ENCODE assay signal across 8 mouse cellular contexts in the genomic region with DNA sequence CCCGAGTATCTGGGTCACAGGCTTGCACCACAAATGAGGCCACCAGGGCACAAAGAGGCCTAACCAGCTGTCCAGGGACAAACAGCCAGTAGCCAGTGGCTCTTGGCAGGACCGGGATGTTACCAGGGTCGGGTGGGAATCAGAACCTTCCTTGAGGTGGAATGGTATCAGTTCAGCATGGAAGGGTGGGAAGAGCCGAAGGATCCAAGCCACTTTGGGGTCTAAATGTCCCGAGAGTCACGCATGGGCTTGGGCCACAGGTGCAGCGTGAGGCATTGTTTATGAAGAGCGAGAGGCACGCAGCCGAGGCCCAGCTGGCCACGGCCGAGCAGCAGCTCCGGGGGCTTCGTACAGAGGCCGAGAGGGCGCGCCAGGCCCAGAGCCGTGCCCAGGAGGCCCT. TPM values are rescaled to one million over a fixed set of nuclear protein-coding genes. Genes with fewer than 3 reads are reported as not detected.
DNase-seq lines count a peak whose midpoint lies in the region; ATAC-seq and TF ChIP-seq lines count a peak whose summit lies in the region.

No protein-coding gene starts in this region.

- TF ChIP-seq POLR2A in ES-Bruce4 (IDR thresholded peaks at IDR 0.05; ENCODE audit: insufficient read depth, low read length) = no peak

- no peak overlapping the region for H3K4me3 ChIP-seq in forebrain, embryonic 13.5 days
- no peak overlapping the region for H3K4me3 ChIP-seq in forebrain, embryonic 10.5 days
- H3K4me3 ChIP-seq in left cerebral cortex, adult 2 months = no peak overlapping the region; the same call in none of the 2 replicates
- H3K4me3 ChIP-seq in ES-Bruce4 (ENCODE audit: low read depth, low read length) = no peak overlapping the region
- no peak overlapping the region for H3K4me3 ChIP-seq in liver, embryonic 12.5 days

- H3K9ac ChIP-seq in forebrain, embryonic 13.5 days = 0 out of 2 replicates have a peak overlapping the region, but pooled peaks have one; percentile 8
- peak overlapping the region; percentile 74 for H3K9ac ChIP-seq in ES-Bruce4 (ENCODE audit: low read depth, poor library complexity, severe bottlenecking)
- H3K9ac ChIP-seq in liver, embryonic 12.5 days = peak overlapping the region; percentile 91; the same call in 1 of the 2 replicates

- no peaks in the 10 kb centered on the region for H3K27me3 ChIP-seq in forebrain, embryonic 13.5 days
- H3K27me3 ChIP-seq in forebrain, embryonic 10.5 days (ENCODE audit: poor library complexity, severe bottlenecking) = 0 out of 2 replicates have a peak, but pooled peaks cover 8% of the 10 kb centered on the region
- no peaks in the 10 kb centered on the region for H3K27me3 ChIP-seq in ES-Bruce4 (ENCODE audit: control insufficient read depth, insufficient read depth, low read length, poor library complexity, severe bottlenecking)
- H3K27me3 ChIP-seq in liver, embryonic 12.5 days (replicated peaks) = 0 out of 2 replicates have a peak, but pooled peaks cover 3% of the 10 kb centered on the region

- H3K4me2 ChIP-seq in forebrain, embryonic 13.5 days = 0 out of 2 replicates have a peak overlapping the region, but pooled peaks have one; percentile 95
- peak overlapping the region; percentile 97 for H3K4me2 ChIP-seq in liver, embryonic 12.5 days

- no peak overlapping the region for H3K27ac ChIP-seq in forebrain, embryonic 13.5 days
- H3K27ac ChIP-seq in forebrain, embryonic 10.5 days = no peak overlapping the region
- H3K27ac ChIP-seq in left cerebral cortex, adult 2 months = no peak overlapping the region
- no peak overlapping the region for H3K27ac ChIP-seq in ES-Bruce4 (ENCODE audit: insufficient read depth, low read length)
- no peak overlapping the region for H3K27ac ChIP-seq in liver, embryonic 12.5 days

- no peaks in the 10 kb centered on the region for H3K9me3 ChIP-seq in forebrain, embryonic 13.5 days (replicated peaks)
- H3K9me3 ChIP-seq in forebrain, embryonic 10.5 days = no peaks in the 10 kb centered on the region
- no peaks in the 10 kb centered on the region for H3K9me3 ChIP-seq in ES-Bruce4 (replicated peaks; ENCODE audit: control insufficient read depth, insufficient read depth, low read length, poor library complexity, severe bottlenecking)
- H3K9me3 ChIP-seq in liver, embryonic 12.5 days (replicated peaks) = no peaks in the 10 kb centered on the region

- WGBS in forebrain, embryonic 13.5 days = 94% methylated on average over 18 of the region's 18 CpGs
- 90% methylated on average over 18 of the region's 18 CpGs for WGBS in forebrain, embryonic 10.5 days
- 79% methylated on average over 18 of the region's 18 CpGs for WGBS in liver, embryonic 12.5 days (ENCODE audit: insufficient replicate concordance)

- H3K4me1 ChIP-seq in forebrain, embryonic 13.5 days = peaks cover 26% of the 10 kb centered on the region
- H3K4me1 ChIP-seq in forebrain, embryonic 10.5 days = peaks cover 41% of the 10 kb centered on the region
- H3K4me1 ChIP-seq in ES-Bruce4 (ENCODE audit: control insufficient read depth, insufficient read depth, low read length) = peaks cover 2% of the 10 kb centered on the region
- peaks cover 34% of the 10 kb centered on the region for H3K4me1 ChIP-seq in liver, embryonic 12.5 days

- ATAC-seq in forebrain, embryonic 13.5 days = no peak
- no peak for ATAC-seq in liver, embryonic 12.5 days

- no peaks in the 10 kb centered on the region for H3K36me3 ChIP-seq in forebrain, embryonic 13.5 days (ENCODE audit: poor library complexity, severe bottlenecking)
- H3K36me3 ChIP-seq in forebrain, embryonic 10.5 days (replicated peaks) = no peaks in the 10 kb centered on the region
- no peaks in the 10 kb centered on the region for H3K36me3 ChIP-seq in ES-Bruce4 (ENCODE audit: control insufficient read depth, insufficient read depth, low read length, poor library complexity, severe bottlenecking)
- H3K36me3 ChIP-seq in liver, embryonic 12.5 days = no peaks in the 10 kb centered on the region

- TF ChIP-seq EP300 in ES-Bruce4 (IDR thresholded peaks at IDR 0.05; ENCODE audit: insufficient read depth, low read depth, low read length) = no peak

- TF ChIP-seq CTCF in left cerebral cortex, adult 2 months (IDR thresholded peaks at IDR 0.05) = no peak
- no peak for TF ChIP-seq CTCF in ES-Bruce4 (IDR thresholded peaks at IDR 0.05; ENCODE audit: low read depth, low read length)

- no peak for DNase-seq in forebrain, embryonic 10.5 days (ENCODE audit: extremely low spot score, low spot score)
- peak; percentile 11 for DNase-seq in left cerebral cortex, adult 2 months (ENCODE audit: extremely low spot score in 1 of 2, low spot score in 2 of 2)
- no peak for DNase-seq in left cerebral cortex, adult 11 months (ENCODE audit: low spot score)
- DNase-seq in MN1 (ENCODE audit: low spot score) = no peak
- DNase-seq in ovary, adult 18-20 months (ENCODE audit: low spot score) = no peak

- intact Hi-C loops in left cerebral cortex, adult 2 months (cut with DNase I) = loop anchor here (5.0 to 10.0 kb wide), 3 partner anchors 528 to 980 kb away; partner anchors contain the start of genes 1190007I07Rik and Tdg

RNA-seq across cellular contexts. Expression of gene Gm10778, which starts 4.1 kb away (rescaled TPM):
- 5.4 and 5.6 TPM in 2 replicates for polyA plus RNA-seq in forebrain, embryonic 13.5 days (2015; fragmentation: Nextera tagmentation; extraction: Ambion mirVana)
- 4.5 and 6.1 TPM in 2 replicates for polyA plus RNA-seq in forebrain, embryonic 10.5 days (2016; fragmentation: Nextera tagmentation; extraction: Ambion mirVana)
- 1 to 10 TPM; 4.3 to 5.0 TPM for total RNA-seq in left cerebral cortex, adult 2 months (2021)
- polyA plus RNA-seq in ES-Bruce4 (2011; ENCODE audit: insufficient read depth, insufficient read length, low read depth, missing spikeins) = 5.6 and 7.4 TPM in 2 replicates
- 2.3 and 2.5 TPM in 2 replicates for polyA plus RNA-seq in liver, embryonic 12.5 days (2016; fragmentation: Nextera tagmentation; extraction: Ambion mirVana)

RNA-seq across cellular contexts. Expression of gene Ankrd24, which starts 16.4 kb away (rescaled TPM):
- 6.4 and 6.9 TPM in 2 replicates for polyA plus RNA-seq in forebrain, embryonic 13.5 days (2015; fragmentation: Nextera tagmentation; extraction: Ambion mirVana)
- polyA plus RNA-seq in forebrain, embryonic 10.5 days (2016; fragmentation: Nextera tagmentation; extraction: Ambion mirVana) = 4.8 and 5.8 TPM in 2 replicates
- 10 to 100 TPM; 46.4 to 47.3 TPM for total RNA-seq in left cerebral cortex, adult 2 months (2021)
- polyA plus RNA-seq in ES-Bruce4 (2011; ENCODE audit: insufficient read depth, insufficient read length, low read depth, missing spikeins) = 14.2 and 16.1 TPM in 2 replicates
- polyA plus RNA-seq in liver, embryonic 12.5 days (2016; fragmentation: Nextera tagmentation; extraction: Ambion mirVana) = 3.8 and 4.5 TPM in 2 replicates

RNA-seq across cellular contexts. Expression of gene Sirt6, which starts 17.1 kb away (rescaled TPM):
- 56.6 and 65.3 TPM in 2 replicates for polyA plus RNA-seq in forebrain, embryonic 13.5 days (2015; fragmentation: Nextera tagmentation; extraction: Ambion mirVana)
- polyA plus RNA-seq in forebrain, embryonic 10.5 days (2016; fragmentation: Nextera tagmentation; extraction: Ambion mirVana) = 52.5 and 55.1 TPM in 2 replicates
- 10 to 100 TPM; 26.8 to 28.6 TPM for total RNA-seq in left cerebral cortex, adult 2 months (2021)
- polyA plus RNA-seq in ES-Bruce4 (2011; ENCODE audit: insufficient read depth, insufficient read length, low read depth, missing spikeins) = 15.0 and 16.6 TPM in 2 replicates
- 12.7 and 14.7 TPM in 2 replicates for polyA plus RNA-seq in liver, embryonic 12.5 days (2016; fragmentation: Nextera tagmentation; extraction: Ambion mirVana)

RNA-seq across cellular contexts. Expression of gene BC025920, which starts 38.6 kb away (rescaled TPM):
- polyA plus RNA-seq in forebrain, embryonic 13.5 days (2015; fragmentation: Nextera tagmentation; extraction: Ambion mirVana) = 2.0 and 3.7 TPM in 2 replicates
- 1.6 and 2.1 TPM in 2 replicates for polyA plus RNA-seq in forebrain, embryonic 10.5 days (2016; fragmentation: Nextera tagmentation; extraction: Ambion mirVana)
- total RNA-seq in left cerebral cortex, adult 2 months (2021) = 1 to 10 TPM; 2.6 to 2.9 TPM
- 3.2 and 3.9 TPM in 2 replicates for polyA plus RNA-seq in ES-Bruce4 (2011; ENCODE audit: insufficient read depth, insufficient read length, low read depth, missing spikeins)
- 0.46 and 0.78 TPM in 2 replicates for polyA plus RNA-seq in liver, embryonic 12.5 days (2016; fragmentation: Nextera tagmentation; extraction: Ambion mirVana)

RNA-seq across cellular contexts. Expression of gene Tle6, which starts 43.8 kb away (rescaled TPM):
- polyA plus RNA-seq in forebrain, embryonic 13.5 days (2015; fragmentation: Nextera tagmentation; extraction: Ambion mirVana) = 1.8 and 4.1 TPM in 2 replicates
- polyA plus RNA-seq in forebrain, embryonic 10.5 days (2016; fragmentation: Nextera tagmentation; extraction: Ambion mirVana) = 2.8 and 3.1 TPM in 2 replicates
- 10 to 100 TPM; 10.3 to 12.9 TPM for total RNA-seq in left cerebral cortex, adult 2 months (2021)
- polyA plus RNA-seq in ES-Bruce4 (2011; ENCODE audit: insufficient read depth, insufficient read length, low read depth, missing spikeins) = 15.0 and 18.5 TPM in 2 replicates
- 8.1 and 12.1 TPM in 2 replicates for polyA plus RNA-seq in liver, embryonic 12.5 days (2016; fragmentation: Nextera tagmentation; extraction: Ambion mirVana)

Comparison
In these comparisons a context has a peak if more than half of its experiments do, and no peak if none do; other contexts are left out.
1. DNase-seq: peak in left cerebral cortex, adult 2 months (2 of 2); none in forebrain, embryonic 10.5 days (single experiment), left cerebral cortex, adult 11 months (single experiment), MN1 (single experiment) and ovary, adult 18-20 months (single experiment).
2. H3K9ac ChIP-seq: peak in every context shown above with its lines; median percentile 91 in liver, embryonic 12.5 days; 74 in ES-Bruce4; 8 in forebrain, embryonic 13.5 days.